Mouse (Mus musculus) thymus, adult 2 months (tissue): ENCODE data around the gene Cyb5d1.

Experiments used
- CTCF ChIP-seq: fragments of 200-500 bp; IDR thresholded peaks from 2 replicates; pipeline ENCODE4 v1.5.1; 2012; ENCODE audit warnings: mild to moderate bottlenecking, control low read depth, low read length, moderate library complexity, borderline replicate concordance; ENCODE audit not compliant: control insufficient read depth, poor library complexity, insufficient read depth; ENCODE audit errors: extremely low read depth
- POLR2A ChIP-seq: fragments of 200-500 bp; IDR thresholded peaks from 2 replicates; pipeline ENCODE4 v1.6.1; 2012; ENCODE audit warnings: mild to moderate bottlenecking, low read length, control low read depth, moderate library complexity; ENCODE audit not compliant: control insufficient read depth, poor library complexity, insufficient read depth; ENCODE audit errors: extremely low read depth

GRCm38 (mm10) chr11:69432640-69432982 is 37.2 kb upstream of the Cyb5d1 start:
- no peak for TF ChIP-seq POLR2A
- no peak for TF ChIP-seq CTCF
